Mouse (Mus musculus): Measurements from ENCODE around the gene Tuba4a.

DNA sequence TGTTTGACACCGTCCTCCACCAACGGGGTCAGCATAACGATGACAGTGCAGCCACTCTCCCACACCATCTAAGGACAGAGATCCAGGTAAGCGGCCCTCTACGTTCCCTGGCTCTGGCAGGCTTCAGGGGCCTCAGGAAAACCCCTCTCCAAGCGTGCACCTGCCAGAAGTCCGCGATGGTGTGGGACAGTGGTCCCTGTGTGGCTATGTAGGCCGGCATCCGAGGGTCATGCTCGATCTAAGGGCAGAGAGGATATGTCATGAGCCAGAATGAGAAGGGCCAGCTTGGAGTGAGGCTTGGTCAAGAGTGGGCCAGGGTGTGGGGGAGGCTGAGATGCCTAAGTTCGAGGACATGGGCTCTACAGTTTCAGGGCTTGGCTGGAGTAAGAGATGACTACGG is 32.6 kb upstream of the Tuba4a start:
- TF ChIP-seq CTCF (conservative IDR thresholded peaks at IDR 0.05; ENCODE audit: low read length), result no peak
- TF ChIP-seq NANOG (IDR thresholded peaks at IDR 0.05; ENCODE audit: borderline replicate concordance, low read length), result no peak
- TF ChIP-seq POU5F1 (IDR thresholded peaks at IDR 0.05; ENCODE audit: borderline replicate concordance, low read length), result no peak

All from E14TG2a.4 (cell line).